In the genomic region with DNA sequence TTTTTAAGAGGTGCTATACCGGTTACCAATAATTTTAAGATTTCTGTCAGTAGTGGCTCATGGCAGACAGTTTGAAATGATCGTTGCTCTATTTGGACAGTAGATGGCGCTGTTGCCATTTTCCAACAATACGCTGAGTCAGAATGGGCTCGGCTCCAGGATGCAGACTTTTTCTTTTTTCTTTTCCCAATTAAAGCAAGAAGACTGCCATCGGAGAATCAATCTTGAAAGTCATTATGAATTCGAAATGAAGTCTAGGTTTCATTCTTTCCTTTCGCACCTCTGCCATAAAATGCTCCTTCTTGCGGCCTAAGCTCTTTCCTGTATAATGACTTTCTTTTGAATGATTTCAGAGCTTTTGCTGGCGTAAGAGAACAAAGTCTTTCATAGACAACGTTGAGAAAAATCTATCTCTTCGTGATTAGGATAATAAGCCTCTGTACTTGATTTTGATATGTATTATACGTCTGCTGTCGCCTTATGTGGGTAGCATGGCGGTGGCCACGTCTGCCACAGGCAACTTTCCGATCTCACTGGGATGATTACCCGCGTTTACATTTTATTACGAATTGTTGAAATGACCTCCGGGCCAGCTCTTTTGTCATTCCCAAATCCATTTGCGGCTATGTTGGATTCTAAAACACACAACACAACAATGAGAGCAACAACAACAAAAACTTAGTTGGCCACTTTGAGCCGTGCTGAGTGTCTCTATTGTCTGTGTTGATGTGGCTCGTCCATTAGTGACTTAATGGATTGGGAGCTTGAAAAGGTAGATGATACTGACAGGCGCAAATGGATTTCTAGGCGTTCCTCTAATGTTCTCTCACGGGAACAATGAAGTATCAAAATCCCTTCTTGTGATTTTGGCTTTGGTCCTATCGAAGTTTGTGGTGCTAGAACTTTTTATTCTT, we compare ENCODE assay signal across 8 mouse cellular contexts. TPM values are rescaled to one million over a fixed set of nuclear protein-coding genes. Genes with fewer than 3 reads are reported as not detected.
DNase-seq lines count a peak whose midpoint lies in the region; ATAC-seq and TF ChIP-seq lines count a peak whose summit lies in the region.

No protein-coding gene starts in this region.

- no peak for TF ChIP-seq EP300 in liver, embryonic 14.5 days (IDR thresholded peaks at IDR 0.05; ENCODE audit: low read depth)

- no peaks in the 10 kb centered on the region for H3K27me3 ChIP-seq in embryonic facial prominence, embryonic 14.5 days (replicated peaks; ENCODE audit: control insufficient read depth, insufficient read depth, low read length)
- no peaks in the 10 kb centered on the region for H3K27me3 ChIP-seq in heart, embryonic 16.5 days (ENCODE audit: control insufficient read depth, insufficient read depth, low read length)
- H3K27me3 ChIP-seq in liver, embryonic 14.5 days (ENCODE audit: control insufficient read depth, insufficient read depth, low read length): no peaks in the 10 kb centered on the region
- H3K27me3 ChIP-seq in neural tube, embryonic 13.5 days: no peaks in the 10 kb centered on the region

- peak overlapping the region; percentile 26 for H3K4me3 ChIP-seq in embryonic facial prominence, embryonic 14.5 days (ENCODE audit: low read depth, low read length)
- peak overlapping the region; percentile 20 for H3K4me3 ChIP-seq in heart, embryonic 16.5 days (ENCODE audit: low read length)
- no peak overlapping the region for H3K4me3 ChIP-seq in liver, embryonic 14.5 days (ENCODE audit: insufficient read depth in 1 of 2, low read depth in 2 of 2, low read length in 2 of 2)
- H3K4me3 ChIP-seq in neural tube, embryonic 13.5 days: peak overlapping the region; percentile 33

- peak; percentile 76 for DNase-seq in ES-CJ7 (ENCODE audit: low read depth, low spot score)
- peak; percentile 45 to 65 for DNase-seq in adrenal gland, postnatal 36 days
- DNase-seq in embryonic facial prominence, embryonic 14.5 days (ENCODE audit: low spot score): peak; percentile 85
- peak; percentile 45 to 73 for DNase-seq in kidney, postnatal 36 days
- peak; percentile 24 to 47 (median 37) for DNase-seq in liver, embryonic 14.5 days (ENCODE audit: low read depth in 3 of 3, low spot score in 3 of 3)
- DNase-seq in thymus, postnatal 36 days: peak; percentile 47 to 48

- no peaks in the 10 kb centered on the region for H3K4me1 ChIP-seq in embryonic facial prominence, embryonic 14.5 days (ENCODE audit: control insufficient read depth, insufficient read depth, low read length)
- H3K4me1 ChIP-seq in heart, embryonic 16.5 days (ENCODE audit: control insufficient read depth, insufficient read depth, low read length): no peaks in the 10 kb centered on the region
- H3K4me1 ChIP-seq in liver, embryonic 14.5 days (replicated peaks; ENCODE audit: control insufficient read depth in 2 of 2, insufficient read depth in 2 of 2, low read length in 1 of 2): peaks cover 0 to 4% of the 10 kb centered on the region in 2 experiments; a peak in 2 of 4 replicates
- no peaks in the 10 kb centered on the region for H3K4me1 ChIP-seq in neural tube, embryonic 13.5 days (replicated peaks)

- peak; percentile 70 for TF ChIP-seq CTCF in liver, embryonic 14.5 days (IDR thresholded peaks at IDR 0.05; ENCODE audit: low read depth)

- 38% methylated on average over 28 of the region's 28 CpGs for WGBS in embryonic facial prominence, embryonic 14.5 days
- WGBS in heart, embryonic 16.5 days: 48% methylated on average over 28 of the region's 28 CpGs
- 48% methylated on average over 28 of the region's 28 CpGs for WGBS in liver, embryonic 14.5 days (ENCODE audit: insufficient replicate concordance)
- WGBS in neural tube, embryonic 13.5 days: 7% methylated on average over 28 of the region's 28 CpGs

- peak overlapping the region; percentile 55 for H3K4me2 ChIP-seq in embryonic facial prominence, embryonic 14.5 days (ENCODE audit: low read depth, low read length)
- peak overlapping the region; percentile 47 for H3K4me2 ChIP-seq in heart, embryonic 16.5 days (ENCODE audit: low read depth, low read length)
- no peak overlapping the region for H3K4me2 ChIP-seq in liver, embryonic 14.5 days (ENCODE audit: low read depth)
- H3K4me2 ChIP-seq in neural tube, embryonic 13.5 days: peak overlapping the region; percentile 60

- ATAC-seq in embryonic facial prominence, embryonic 14.5 days (ENCODE audit: low read depth): peak; percentile 60; the same call in 1 of the 2 replicates
- ATAC-seq in heart, embryonic 16.5 days (replicated peaks; ENCODE audit: extremely low read depth, insufficient read depth, low FRiP score): no peak
- ATAC-seq in liver, embryonic 14.5 days (ENCODE audit: insufficient read depth): no peak
- peak; percentile 82 for ATAC-seq in neural tube, embryonic 13.5 days (ENCODE audit: low read depth)

- H3K9ac ChIP-seq in embryonic facial prominence, embryonic 14.5 days (ENCODE audit: low read depth, low read length): no peak overlapping the region; the same call in 1 of the 2 replicates
- no peak overlapping the region for H3K9ac ChIP-seq in heart, embryonic 16.5 days (ENCODE audit: low read length)
- H3K9ac ChIP-seq in liver, embryonic 14.5 days (replicated peaks): no peak overlapping the region
- H3K9ac ChIP-seq in neural tube, embryonic 13.5 days: peak overlapping the region; percentile 56

- H3K9me3 ChIP-seq in embryonic facial prominence, embryonic 14.5 days (ENCODE audit: control insufficient read depth, low read length): no peaks in the 10 kb centered on the region
- no peaks in the 10 kb centered on the region for H3K9me3 ChIP-seq in heart, embryonic 16.5 days (replicated peaks; ENCODE audit: control insufficient read depth, low read length)
- no peaks in the 10 kb centered on the region for H3K9me3 ChIP-seq in liver, embryonic 14.5 days (ENCODE audit: control insufficient read depth, low read length)
- no peaks in the 10 kb centered on the region for H3K9me3 ChIP-seq in neural tube, embryonic 13.5 days

- no peaks in the 10 kb centered on the region for H3K36me3 ChIP-seq in embryonic facial prominence, embryonic 14.5 days (ENCODE audit: control insufficient read depth, insufficient read depth, low read length)
- no peaks in the 10 kb centered on the region for H3K36me3 ChIP-seq in heart, embryonic 16.5 days (ENCODE audit: control insufficient read depth, insufficient read depth)
- H3K36me3 ChIP-seq in liver, embryonic 14.5 days (replicated peaks; ENCODE audit: control insufficient read depth, insufficient read depth, low read depth): no peaks in the 10 kb centered on the region
- no peaks in the 10 kb centered on the region for H3K36me3 ChIP-seq in neural tube, embryonic 13.5 days

- no peak overlapping the region for H3K27ac ChIP-seq in embryonic facial prominence, embryonic 14.5 days (replicated peaks; ENCODE audit: low read depth, low read length)
- H3K27ac ChIP-seq in heart, embryonic 16.5 days (ENCODE audit: low read length): no peak overlapping the region
- no peak overlapping the region for H3K27ac ChIP-seq in liver, embryonic 14.5 days
- H3K27ac ChIP-seq in neural tube, embryonic 13.5 days (replicated peaks): peak overlapping the region; percentile 14; the same call in 1 of the 2 replicates

RNA-seq across cellular contexts. Expression of gene Spag16, which starts 36.2 kb away (rescaled TPM):
- not detected for total RNA-seq in adrenal gland, postnatal 36 days (2021)
- polyA plus RNA-seq in embryonic facial prominence, embryonic 14.5 days (2014; fragmentation: Nextera tagmentation; extraction: Ambion mirVana): 0.43 and 2.4 TPM in 2 replicates
- 0.41 and 0.67 TPM in 2 replicates for polyA plus RNA-seq in heart, embryonic 16.5 days (2015; fragmentation: Nextera tagmentation; extraction: Ambion mirVana)
- 0.01 TPM in 1 of 2 replicates, not detected in the other for polyA plus RNA-seq in liver, embryonic 14.5 days (2012; rRNA removed)
- polyA plus RNA-seq in liver, embryonic 14.5 days (2014; fragmentation: Nextera tagmentation; extraction: Ambion mirVana): not detected in 2 replicates
- 1.2 and 1.5 TPM in 2 replicates for polyA plus RNA-seq in neural tube, embryonic 13.5 days (2015; fragmentation: Nextera tagmentation; extraction: Ambion mirVana)

Comparison
In these comparisons a context has a peak if more than half of its experiments do, and no peak if none do; other contexts are left out.
1. ATAC-seq: peak in embryonic facial prominence, embryonic 14.5 days (single experiment) and neural tube, embryonic 13.5 days (single experiment); none in heart, embryonic 16.5 days (single experiment) and liver, embryonic 14.5 days (single experiment).
2. H3K4me3 ChIP-seq: peak in embryonic facial prominence, embryonic 14.5 days (single experiment), heart, embryonic 16.5 days (single experiment) and neural tube, embryonic 13.5 days (single experiment); none in liver, embryonic 14.5 days (0 of 2).
3. Peak in every context shown above with its lines, with median percentiles within 50 percentile points of each other: DNase-seq.